Mouse (Mus musculus): ENCODE results near the gene Inpp4b.

Inpp4b gene

GRCm38 (mm10) chr8:81483834-81484233 lies 141.5 kb downstream of the Inpp4b start:
- DNase-seq: no peak

DNA sequence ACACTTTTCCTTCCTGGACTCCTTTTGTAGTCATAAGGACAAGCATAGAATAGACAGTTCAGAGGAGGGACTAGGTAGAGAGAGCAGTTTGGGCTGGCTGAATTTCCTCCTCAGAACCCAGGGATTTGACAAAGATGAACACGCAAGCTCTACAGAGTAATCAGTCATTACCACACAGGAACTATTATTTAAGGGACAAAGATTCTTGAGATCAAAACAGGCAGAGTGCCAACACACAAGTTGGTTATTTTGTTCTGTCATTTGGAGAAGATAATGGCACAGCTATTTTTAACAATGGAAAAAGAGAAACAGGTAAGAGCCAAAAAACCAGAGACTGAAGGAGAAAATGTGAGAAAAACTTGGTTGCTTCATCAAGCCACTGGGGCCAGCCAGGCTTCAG lies 143.3 kb downstream of the Inpp4b start:
- DNase-seq: no peak

GRCm38 (mm10) chr8:81489894-81490661 lies 147.7 kb downstream of the Inpp4b start:
- DNase-seq: no peak

GRCm38 (mm10) chr8:81491097-81491705 lies 148.8 kb downstream of the Inpp4b start:
- no peak for DNase-seq

DNA sequence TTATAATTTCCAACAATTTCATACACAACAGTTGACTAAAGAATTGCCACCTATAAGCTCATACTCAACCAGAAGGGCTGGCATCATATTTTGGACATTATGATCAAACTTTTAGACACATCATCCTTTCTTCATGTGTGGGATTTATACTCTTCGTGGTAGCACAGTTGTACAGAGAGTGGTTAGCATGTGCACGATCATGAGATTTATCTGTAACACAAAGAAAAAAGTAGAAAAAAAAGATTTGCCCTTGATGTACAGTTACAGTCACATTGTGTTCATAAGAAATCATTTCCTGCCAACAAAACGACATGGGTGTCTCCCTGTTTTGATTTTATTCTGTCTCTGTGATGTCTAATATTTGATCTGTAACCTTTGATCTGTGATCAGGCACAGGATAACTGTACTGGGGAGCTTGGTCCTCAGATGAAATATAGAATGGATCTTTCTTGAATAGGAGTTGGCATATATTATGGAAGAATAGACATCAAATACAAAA lies 149.4 kb downstream of the Inpp4b start:
- DNase-seq: no peak

GRCm38 (mm10) chr8:81494823-81495222 lies 152.5 kb downstream of the Inpp4b start:
- no peak for DNase-seq

- DNase-seq: no peak
Observed at GRCm38 (mm10) chr8:81497646-81498045, 155.3 kb downstream of the Inpp4b start.

- DNase-seq: no peak
Observed at GRCm38 (mm10) chr8:81502216-81502615, 159.9 kb downstream of the Inpp4b start.

GRCm38 (mm10) chr8:81502982-81503381 lies 160.6 kb downstream of the Inpp4b start:
- DNase-seq: no peak

DNA sequence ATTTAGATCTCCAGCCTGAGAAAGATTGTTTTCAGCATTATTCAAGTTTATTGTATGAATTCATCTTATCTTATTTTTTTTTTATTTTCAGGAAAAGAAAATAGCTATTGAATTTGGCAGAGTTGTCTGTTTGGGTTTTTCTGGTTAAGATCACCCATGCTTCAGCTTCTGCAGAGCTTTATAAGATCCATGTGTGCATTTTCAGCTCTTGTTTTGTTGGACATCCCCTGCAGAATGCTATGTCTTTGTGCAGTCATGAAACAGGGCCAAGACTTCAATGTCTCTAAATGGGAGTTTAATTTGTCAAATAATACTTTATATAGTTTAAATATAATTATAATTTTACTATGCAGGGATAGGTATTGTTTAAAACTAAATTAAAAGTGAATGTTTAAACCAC lies 170.5 kb downstream of the Inpp4b start:
- no peak for DNase-seq

DNA sequence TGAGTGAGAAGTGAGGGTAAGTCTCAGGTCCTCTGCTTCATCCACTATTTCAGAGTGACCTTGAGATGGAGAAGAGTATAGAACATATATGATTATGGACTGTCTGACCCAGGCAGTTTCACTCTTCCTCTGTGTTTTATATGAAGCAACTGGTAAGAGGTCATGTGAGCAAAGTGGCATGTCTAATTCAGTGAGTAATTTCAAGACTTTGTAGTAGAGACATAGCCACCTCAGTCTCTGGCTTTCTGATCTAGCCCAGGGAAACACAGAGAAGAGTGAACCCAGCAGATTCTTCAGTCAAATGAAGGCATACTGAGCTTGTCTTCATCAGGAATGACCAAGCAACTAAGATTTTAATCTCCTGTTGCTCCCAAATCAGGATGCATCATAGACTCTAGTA lies 172.1 kb downstream of the Inpp4b start:
- no peak for DNase-seq

DNA sequence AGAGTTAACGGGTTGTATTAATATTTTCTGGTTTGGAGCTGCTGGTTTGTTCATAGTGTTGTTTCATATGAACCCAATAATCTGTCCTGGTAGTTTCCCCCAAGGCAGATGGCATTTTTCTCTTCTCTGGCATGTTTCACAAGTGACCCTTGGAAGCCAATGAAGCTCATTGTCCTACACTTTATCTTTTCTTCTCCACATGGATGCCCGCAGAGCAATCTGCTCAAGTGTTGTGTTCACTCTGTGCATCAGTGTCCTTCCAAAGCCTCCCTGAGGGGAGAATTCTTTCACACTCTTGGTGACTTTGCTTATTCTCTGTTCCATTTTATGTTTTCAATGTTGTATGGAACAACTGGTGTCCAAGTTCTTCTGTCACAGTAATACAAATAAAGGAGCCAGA lies 179.7 kb downstream of the Inpp4b start:
- DNase-seq: peak; percentile 55

- no peak for DNase-seq
Observed at GRCm38 (mm10) chr8:81524561-81524960, 182.2 kb downstream of the Inpp4b start.

DNA sequence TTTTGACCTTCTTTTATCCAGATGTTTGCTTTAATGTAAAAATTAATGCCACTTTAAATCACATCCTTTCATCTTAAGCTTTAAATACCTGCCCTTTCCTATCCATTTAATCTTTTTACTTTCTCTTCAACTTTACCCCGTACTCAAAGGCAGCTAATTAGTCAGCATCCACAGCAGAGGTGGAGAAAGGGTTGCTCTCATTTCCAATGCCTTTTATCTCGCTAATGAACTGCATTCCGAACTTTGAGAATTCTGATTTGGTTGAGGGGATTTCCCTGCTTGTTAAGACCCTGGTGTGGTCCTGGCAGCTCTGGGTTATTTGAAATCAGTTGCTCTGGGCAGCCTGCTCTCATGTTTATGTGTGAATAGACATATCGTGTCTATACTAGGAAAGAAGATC lies 185.3 kb downstream of the Inpp4b start:
- no peak for DNase-seq

DNA sequence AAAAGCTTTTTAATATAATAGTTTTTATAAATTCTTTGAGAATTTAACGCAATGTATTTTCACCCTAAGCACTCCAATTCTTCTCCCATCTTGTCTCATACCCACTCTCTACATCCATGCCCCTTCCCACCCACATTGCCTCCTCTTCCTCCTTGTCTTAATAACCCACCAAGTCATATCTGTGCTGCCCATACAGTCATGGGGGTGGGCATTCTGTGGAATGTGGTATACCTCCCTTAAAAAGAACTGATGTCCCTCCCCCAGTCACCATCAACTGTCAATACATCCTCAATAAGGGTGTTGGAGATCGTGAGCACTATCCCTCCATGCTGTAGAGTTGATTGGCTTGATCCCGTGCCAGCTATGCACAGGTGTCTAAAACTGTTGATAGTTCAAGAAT lies 196.0 kb downstream of the Inpp4b start:
- DNase-seq: no peak

GRCm38 (mm10) chr8:81558550-81558949 lies 216.2 kb downstream of the Inpp4b start:
- DNase-seq: no peak

- DNase-seq: no peak
Observed at GRCm38 (mm10) chr8:81562405-81562804, 220.0 kb downstream of the Inpp4b start.

GRCm38 (mm10) chr8:81565484-81565883 lies 223.1 kb downstream of the Inpp4b start:
- DNase-seq: no peak

GRCm38 (mm10) chr8:81572319-81573104 lies 230.2 kb downstream of the Inpp4b start:
- DNase-seq: no peak

- DNase-seq: no peak
Observed at GRCm38 (mm10) chr8:81575268-81575917, 233.0 kb downstream of the Inpp4b start.

- DNase-seq: no peak
Observed at GRCm38 (mm10) chr8:81578951-81579350, 236.6 kb downstream of the Inpp4b start.

DNA sequence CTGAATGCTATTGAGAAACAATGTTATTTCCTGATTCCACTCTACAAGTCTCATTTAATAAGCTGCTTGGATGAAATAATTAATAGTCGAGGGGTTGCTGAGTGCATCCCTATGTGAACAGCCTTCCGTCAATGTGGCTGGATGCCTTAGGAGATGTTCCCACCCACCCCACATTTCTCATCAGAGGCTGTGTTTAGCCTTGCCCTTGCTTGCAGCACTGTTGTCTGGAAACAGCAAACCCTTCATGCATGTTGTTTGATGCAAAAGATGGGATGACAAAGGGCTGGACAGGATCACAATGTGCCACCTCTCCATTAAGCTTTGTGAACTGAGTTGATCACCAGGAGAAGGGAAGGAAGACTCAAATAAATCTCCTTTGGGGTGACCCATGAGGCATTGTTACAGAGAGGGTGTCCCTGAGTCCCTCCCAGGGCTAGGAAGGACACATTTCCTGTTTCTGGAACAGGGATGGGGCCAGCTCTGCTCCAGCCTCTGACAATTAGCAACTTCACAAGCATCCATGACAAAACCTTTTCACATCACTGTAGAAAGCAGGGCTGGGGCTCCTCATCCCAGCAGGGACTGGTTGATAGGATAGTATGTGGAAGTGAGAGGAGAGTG lies 239.6 kb downstream of the Inpp4b start:
- no peak for DNase-seq

DNA sequence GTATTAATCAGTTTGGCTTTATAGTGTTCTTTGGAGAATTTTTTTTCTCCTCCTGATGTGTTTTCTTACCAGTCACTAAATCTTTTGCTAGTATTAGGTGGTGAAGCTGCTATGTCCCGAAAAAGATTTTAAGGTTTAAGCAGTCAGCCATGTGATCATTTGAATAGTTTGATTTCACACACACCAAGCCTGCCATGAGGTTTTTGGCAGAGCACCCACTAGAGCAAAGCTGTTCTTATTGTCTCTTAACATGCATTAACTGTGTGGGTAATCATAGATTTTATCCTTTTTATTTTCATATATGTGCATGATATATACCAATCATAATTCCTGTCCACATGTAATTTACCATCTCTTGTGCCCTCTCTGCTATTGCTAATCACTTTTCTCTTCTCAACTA lies 240.6 kb downstream of the Inpp4b start:
- DNase-seq: no peak

All from cerebellum, adult 9-11 months (tissue).